ENCODE assay signal across 11 mouse cellular contexts in the genomic region with DNA sequence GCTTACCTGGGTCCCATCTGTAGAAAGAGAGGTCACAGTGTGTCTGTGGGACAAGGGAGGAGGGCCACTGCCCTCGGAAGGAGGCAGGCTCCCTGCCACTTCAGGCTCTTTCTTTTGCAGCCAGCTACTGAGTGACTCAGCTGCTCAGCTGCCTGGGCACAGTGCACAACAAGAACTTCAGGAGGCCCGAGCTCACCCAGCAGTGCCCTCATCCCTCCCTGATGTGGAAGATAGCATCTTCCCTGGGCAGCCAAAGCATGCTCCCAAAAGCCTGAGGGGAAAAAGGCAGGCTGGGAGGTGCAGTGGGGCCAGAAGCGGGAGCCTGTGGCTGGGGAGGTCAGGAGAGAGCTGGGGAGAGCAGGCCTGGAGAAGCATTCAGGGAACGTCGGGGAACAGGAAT. TPM values are rescaled to one million over a fixed set of nuclear protein-coding genes. Genes with fewer than 3 reads are reported as not detected.
DNase-seq lines count a peak whose midpoint lies in the region; ATAC-seq and TF ChIP-seq lines count a peak whose summit lies in the region.
"Had no signal": no experiment of that assay in that cellular context is flagged by ENCODE, and none has a peak within 500 bp of the region (broad histone marks: within the 10 kb centered on the region; RNA-seq: fewer than 3 reads in every experiment).

No protein-coding gene starts in this region.

- no peak for TF ChIP-seq EP300 in heart, adult 2 months (IDR thresholded peaks at IDR 0.05; ENCODE audit: insufficient read depth, low read depth, low read length)

- H3K4me1 ChIP-seq in heart, adult 2 months (ENCODE audit: control insufficient read depth, insufficient read depth, low read length): peaks cover 52% of the 10 kb centered on the region
- peaks cover 39% of the 10 kb centered on the region for H3K4me1 ChIP-seq in heart, embryonic 16.5 days (ENCODE audit: control insufficient read depth, insufficient read depth, low read length)

- no peaks in the 10 kb centered on the region for H3K9me3 ChIP-seq in heart, embryonic 16.5 days (replicated peaks; ENCODE audit: control insufficient read depth, low read length)

- DNase-seq in heart, adult 2 months: peak in 1 of 2 experiments; percentile 40
- no peak for DNase-seq in heart, adult 18-20 months
- no peak for DNase-seq in left cerebral cortex, adult 2 months (ENCODE audit: extremely low spot score in 1 of 2, low spot score in 2 of 2)
- DNase-seq in left cerebral cortex, adult 8-10 months (ENCODE audit: low spot score in 2 of 2): no peak
- DNase-seq in MN1 (ENCODE audit: low spot score): peak; percentile 65
- DNase-seq in embryo, embryonic 9.5 days (ENCODE audit: extremely low spot score): no peak
- DNase-seq in Muller cell, postnatal 12 days (ENCODE audit: inconsistent ontology term): no peak
- DNase-seq: cerebellum, postnatal 25 days had no signal

- no peak overlapping the region for H3K4me3 ChIP-seq in heart, adult 2 months
- no peak overlapping the region for H3K4me3 ChIP-seq in left cerebral cortex, adult 2 months
- H3K4me3 ChIP-seq in heart, embryonic 16.5 days (ENCODE audit: low read length): no peak overlapping the region

- H3K27me3 ChIP-seq in heart, adult 2 months (ENCODE audit: control insufficient read depth, insufficient read depth, low read length): no peaks in the 10 kb centered on the region
- no peaks in the 10 kb centered on the region for H3K27me3 ChIP-seq in heart, embryonic 16.5 days (ENCODE audit: control insufficient read depth, insufficient read depth, low read length)

- H3K79me2 ChIP-seq in heart, adult 2 months (replicated peaks; ENCODE audit: control insufficient read depth, insufficient read depth, low read length): peaks cover 11% of the 10 kb centered on the region

- H3K4me2 ChIP-seq in heart, embryonic 16.5 days (ENCODE audit: low read depth, low read length): no peak overlapping the region

- H3K27ac ChIP-seq in heart, adult 2 months: peak overlapping the region; percentile 62
- peak overlapping the region; percentile 63 for H3K27ac ChIP-seq in left cerebral cortex, adult 2 months
- H3K27ac ChIP-seq in heart, embryonic 16.5 days (ENCODE audit: low read length): peak overlapping the region; percentile 8; the same call in 1 of the 2 replicates
- H3K27ac ChIP-seq: macrophage had no signal

- 13% methylated on average over 5 of the region's 5 CpGs for WGBS in heart, adult 2 months
- WGBS in heart, embryonic 16.5 days: 41% methylated on average over 5 of the region's 5 CpGs

- peaks cover 20% of the 10 kb centered on the region for H3K36me3 ChIP-seq in heart, adult 2 months (ENCODE audit: control insufficient read depth, insufficient read depth, low read length)
- peaks cover 14% of the 10 kb centered on the region for H3K36me3 ChIP-seq in heart, embryonic 16.5 days (ENCODE audit: control insufficient read depth, insufficient read depth)

- TF ChIP-seq POLR2A in heart, adult 2 months (IDR thresholded peaks at IDR 0.05; ENCODE audit: insufficient read depth, low read depth, low read length): no peak

- ATAC-seq in heart, embryonic 16.5 days (replicated peaks; ENCODE audit: extremely low read depth, insufficient read depth, low FRiP score): no peak
- ATAC-seq: intestine, embryonic 16.5 days had no signal

- no peak for TF ChIP-seq CTCF in heart, adult 2 months (IDR thresholded peaks at IDR 0.05)
- TF ChIP-seq CTCF in left cerebral cortex, adult 2 months (IDR thresholded peaks at IDR 0.05): no peak

- intact Hi-C loops in heart, adult 2 months (cut with DNase I): no loop called here
- intact Hi-C loops in left cerebral cortex, adult 2 months (cut with DNase I): no loop called here

- H3K9ac ChIP-seq in heart, adult 2 months (ENCODE audit: low read depth, low read length): peak overlapping the region; percentile 31
- H3K9ac ChIP-seq in heart, embryonic 16.5 days (ENCODE audit: low read length): no peak overlapping the region

RNA-seq across cellular contexts. Expression of a gene that starts 29.6 kb away (rescaled TPM):
- 10 to 100 TPM; 23.7 to 25.7 TPM for total RNA-seq in heart, adult 2 months (2021)
- 54.9 and 61.8 TPM in 2 replicates for polyA plus RNA-seq in heart, adult 2 months (2012; rRNA removed)
- 10 to 100 TPM; 19.3 to 26.3 TPM for total RNA-seq in heart, adult 18-20 months (2021)
- 10 to 100 TPM; 38.4 to 41.6 TPM for total RNA-seq in left cerebral cortex, adult 2 months (2021)
- 10 to 100 TPM; 27.7 to 34.7 (median 32.9) TPM for total RNA-seq in left cerebral cortex, adult 8-10 months (2022)
- polyA plus RNA-seq in heart, embryonic 16.5 days (2015; fragmentation: Nextera tagmentation; extraction: Ambion mirVana): 30.9 and 31.7 TPM in 2 replicates

RNA-seq across cellular contexts. Expression of a gene that starts 36.4 kb away (rescaled TPM):
- 10 to 100 TPM; 72.7 to 73.0 TPM for total RNA-seq in heart, adult 2 months (2021)
- polyA plus RNA-seq in heart, adult 2 months (2012; rRNA removed): 82.8 and 85.3 TPM in 2 replicates
- 10 to 100 TPM; 57.9 to 69.7 TPM for total RNA-seq in heart, adult 18-20 months (2021)
- total RNA-seq in left cerebral cortex, adult 2 months (2021): 100 to 1,000 TPM; 157 to 161 TPM
- 100 to 1,000 TPM; 149 to 181 (median 177) TPM for total RNA-seq in left cerebral cortex, adult 8-10 months (2022)
- polyA plus RNA-seq in heart, embryonic 16.5 days (2015; fragmentation: Nextera tagmentation; extraction: Ambion mirVana): 71.0 and 76.0 TPM in 2 replicates

RNA-seq across cellular contexts. Expression of a gene that starts 46.9 kb away (rescaled TPM):
- 10 to 100 TPM; 21.5 to 27.9 TPM for total RNA-seq in heart, adult 2 months (2021)
- polyA plus RNA-seq in heart, adult 2 months (2012; rRNA removed): 44.4 and 57.0 TPM in 2 replicates
- total RNA-seq in heart, adult 18-20 months (2021): 10 to 100 TPM; 21.8 to 23.3 TPM
- 10 to 100 TPM; 46.5 to 50.4 TPM for total RNA-seq in left cerebral cortex, adult 2 months (2021)
- 10 to 100 TPM; 38.3 to 61.9 (median 47.0) TPM for total RNA-seq in left cerebral cortex, adult 8-10 months (2022)
- polyA plus RNA-seq in heart, embryonic 16.5 days (2015; fragmentation: Nextera tagmentation; extraction: Ambion mirVana): 26.3 and 28.7 TPM in 2 replicates

Comparison
In these comparisons a context has a peak if more than half of its experiments do, and no peak if none do; other contexts are left out.
1. H3K27ac ChIP-seq: peak in every context shown above with its lines; median percentile 63 in left cerebral cortex, adult 2 months; 62 in heart, adult 2 months; 8 in heart, embryonic 16.5 days.